Mouse (Mus musculus) myocyte (in vitro differentiated cells): ENCODE measurements around the gene BC051665.

Experiments used
- CEBPB ChIP-seq: IDR thresholded peaks from 2 replicates; pipeline ENCODE4 v1.6.1; 2011; ENCODE audit warnings: mild to moderate bottlenecking, moderate library complexity; ENCODE audit not compliant: poor library complexity, insufficient read depth, severe bottlenecking
- E2F4 ChIP-seq: IDR thresholded peaks from one replicate; pipeline ENCODE4 v1.6.1; 2011; ENCODE audit warnings: mild to moderate bottlenecking, control low read depth, moderate library complexity; ENCODE audit not compliant: insufficient read depth
- MAX ChIP-seq: IDR thresholded peaks from one replicate; pipeline ENCODE4 v1.6.1; 2011; ENCODE audit warnings: low read depth, mild to moderate bottlenecking, control low read depth
- MYOD1 ChIP-seq, 3 experiments: IDR thresholded peaks; one replicate each; pipeline ENCODE4 v1.6.1; 2011; ENCODE audit warnings: control low read depth in 2 of 3, low read depth in 2 of 3, mild to moderate bottlenecking in 2 of 3, moderate library complexity in 1 of 3; ENCODE audit not compliant: insufficient read length in 2 of 3, control insufficient read depth in 1 of 3
- MYOG ChIP-seq, 3 experiments: IDR thresholded peaks; one replicate each; pipeline ENCODE4 v1.6.1; 2011; ENCODE audit warnings: control low read depth in 2 of 3, low read depth in 2 of 3, mild to moderate bottlenecking in 2 of 3; ENCODE audit not compliant: insufficient read length in 2 of 3, control insufficient read depth in 1 of 3, insufficient read depth in 1 of 3
- POLR2A ChIP-seq: IDR thresholded peaks from one replicate; pipeline ENCODE4 v1.6.1; 2011; ENCODE audit warnings: low read depth, mild to moderate bottlenecking, control low read depth, moderate library complexity; ENCODE audit not compliant: insufficient read length
- POLR2AphosphoS2 ChIP-seq: IDR thresholded peaks from one replicate; pipeline ENCODE4 v1.6.1; 2011; ENCODE audit warnings: low read depth, control low read depth; ENCODE audit not compliant: insufficient read length
- SRF ChIP-seq: IDR thresholded peaks from one replicate; pipeline ENCODE4 v1.6.1; 2011; ENCODE audit warnings: low read depth; ENCODE audit not compliant: control insufficient read depth, insufficient read length
- TCF12 ChIP-seq: IDR thresholded peaks from one replicate; pipeline ENCODE4 v1.6.1; 2011; ENCODE audit warnings: mild to moderate bottlenecking, control low read depth; ENCODE audit not compliant: poor library complexity, insufficient read depth, severe bottlenecking
- USF1 ChIP-seq: IDR thresholded peaks from one replicate; pipeline ENCODE4 v1.6.1; 2011; ENCODE audit warnings: low read depth, mild to moderate bottlenecking, control low read depth, moderate library complexity

GRCm38 (mm10) chr13:60786264-60786663 is at the start of gene BC051665:
- TF ChIP-seq POLR2A (no peak), E2F4 (no peak), POLR2AphosphoS2 (no peak), MAX (no peak), MYOG (IDR thresholded peaks at IDR 0.05; ENCODE audit: control insufficient read depth in 1 of 3, insufficient read depth in 1 of 3, insufficient read length in 2 of 3, low read depth in 2 of 3) (no peak), MYOD1 (IDR thresholded peaks at IDR 0.05; ENCODE audit: control insufficient read depth in 1 of 3, insufficient read length in 2 of 3, low read depth in 2 of 3) (no peak), USF1 (no peak), TCF12 (no peak), SRF (no peak), CEBPB (no peak)
